Mouse (Mus musculus): ENCODE measurements at regions not wholly inside any gene's neighbourhood (a gene's known extent, or its start where the extent isn't known, plus 50 kb on each side); places are given as distances from the start of the nearest gene placed in this dataset.

- no peak for TF ChIP-seq CTCF (IDR thresholded peaks at IDR 0.05; ENCODE audit: low read depth, low read length)
- no peak for TF ChIP-seq POLR2A (IDR thresholded peaks at IDR 0.05; ENCODE audit: extremely low read depth, insufficient read depth, low read length)
Measured at GRCm38 (mm10) chr15:7617954-7618353, 192.7 kb upstream of the Gdnf start.
